Mouse (Mus musculus) bone marrow, adult 2 months (tissue): Measurements from ENCODE around the gene Luzp2.

Source experiments
- CTCF ChIP-seq: fragments of 200-500 bp; IDR thresholded peaks from 2 replicates; pipeline ENCODE4 v1.5.1; 2011; ENCODE audit warnings: low read length, control low read depth; ENCODE audit not compliant: control insufficient read depth, insufficient read depth
- POLR2A ChIP-seq: fragments of 200-500 bp; IDR thresholded peaks from 2 replicates; pipeline ENCODE4 v1.6.1; 2011; ENCODE audit warnings: low read depth, mild to moderate bottlenecking, control low read depth, low read length, borderline replicate concordance; ENCODE audit not compliant: control insufficient read depth

DNA sequence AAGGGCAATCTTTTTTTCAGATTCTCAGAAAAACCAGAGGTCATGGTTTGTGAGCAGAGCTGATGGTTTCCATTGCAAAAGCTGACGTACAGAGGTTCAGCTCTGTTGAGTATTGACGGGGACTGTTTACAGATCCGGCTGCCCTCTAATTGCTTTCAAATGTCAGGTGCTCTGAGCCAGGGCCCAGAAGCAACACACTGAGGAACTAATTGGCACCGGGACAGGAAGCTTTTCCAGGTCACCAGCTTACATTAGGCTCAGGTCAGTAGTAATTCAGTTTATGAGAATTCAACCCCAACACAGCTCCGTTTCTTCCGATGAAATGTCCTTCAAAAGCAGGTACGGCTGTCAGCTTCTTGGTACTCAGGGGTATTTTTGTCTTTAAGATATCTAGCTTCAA is 74.7 kb downstream of the Luzp2 start:
- TF ChIP-seq CTCF, result no peak
- TF ChIP-seq POLR2A, result no peak
